Mouse (Mus musculus) kidney, embryonic 14.5 days (tissue): ENCODE measurements around the gene Pax9. TPM values are rescaled to one million over a fixed set of nuclear protein-coding genes. Genes with fewer than 3 reads are reported as not detected.

Source experiments
- ATAC-seq: fragments of 200-750 bp; cut with Nextera tagmentation; 2 replicates; pipeline ENCODE4 v1.8.0; 2017; ENCODE audit warnings: moderate number of reproducible peaks, mild to moderate bottlenecking, moderate TSS enrichment, moderate library complexity; ENCODE audit not compliant: low FRiP score, low TSS enrichment
- H3K27ac ChIP-seq: fragments of 300-500 bp; sonication (generic); 2 replicates; pipeline ENCODE4 v1.5.1; 2014; ENCODE audit warnings: low read depth, mild to moderate bottlenecking, low read length, moderate library complexity, mixed read lengths
- H3K27me3 ChIP-seq: fragments of 300-500 bp; sonication (generic); 2 replicates; pipeline ENCODE4 v1.6.1; 2014; ENCODE audit warnings: mild to moderate bottlenecking, low read length; ENCODE audit not compliant: control insufficient read depth, insufficient read depth
- H3K36me3 ChIP-seq: fragments of 300-500 bp; sonication (generic); 2 replicates; pipeline ENCODE4 v1.6.1; 2014; ENCODE audit warnings: low read length, mixed read lengths; ENCODE audit not compliant: control insufficient read depth, insufficient read depth
- H3K4me1 ChIP-seq: fragments of 300-500 bp; sonication (generic); 2 replicates; pipeline ENCODE4 v1.6.1; 2014; ENCODE audit warnings: low read length, mixed read lengths; ENCODE audit not compliant: control insufficient read depth, insufficient read depth
- H3K4me2 ChIP-seq: fragments of 300-500 bp; sonication (generic); replicated peaks from 2 replicates; pipeline ENCODE4 v1.6.1; 2014; ENCODE audit warnings: low read depth, mild to moderate bottlenecking, low read length
- H3K4me3 ChIP-seq: fragments of 300-500 bp; sonication (generic); 2 replicates; pipeline ENCODE4 v1.5.1; 2014; ENCODE audit warnings: mild to moderate bottlenecking, low read length
- H3K9ac ChIP-seq: fragments of 300-500 bp; sonication (generic); 2 replicates; pipeline ENCODE4 v1.6.1; 2014; ENCODE audit warnings: low read depth, mild to moderate bottlenecking, low read length, moderate library complexity
- H3K9me3 ChIP-seq: fragments of 300-500 bp; sonication (generic); 2 replicates; pipeline ENCODE4 v1.6.1; 2016; ENCODE audit warnings: low read length; ENCODE audit not compliant: control insufficient read depth
- WGBS: fragments of 180-500 bp; shearing (Covaris S2); extraction: QIAGEN DNeasy Blood & Tissue Kit; methylation state at CpG from one replicate; pipeline ENCODE4 v1.1.7; 2014; 5-methylcytosine and 5-hydroxymethylcytosine counted together
- polyA plus RNA-seq: library from polyadenylated mRNA; unstranded; fragments of >200 nt; fragmentation: Nextera tagmentation; extraction: Ambion mirVana; gene quantifications from 2 replicates; pipeline ENCODE4 v1.2.1, GENCODE M21; 2014

Pax9 gene
- polyA plus RNA-seq, 1 experiment from 2014 or later: 0.08 TPM

GRCm38 (mm10) chr12:56701004-56701403, 9.4 kb downstream of the Pax9 start:
- peaks cover 62% of the 10 kb centered on the region for H3K27me3 ChIP-seq

GRCm38 (mm10) chr12:56717971-56718706, 26.6 kb downstream of the Pax9 start:
- H3K9ac ChIP-seq: no peak overlapping the region
- no peaks in the 10 kb centered on the region for H3K4me1 ChIP-seq
- no peak overlapping the region for H3K4me3 ChIP-seq
- peaks cover 5% of the 10 kb centered on the region; the same call in 1 of the 2 replicates for H3K27me3 ChIP-seq
- WGBS: 9% methylated on average over 14 of the region's 14 CpGs
- no peaks in the 10 kb centered on the region for H3K36me3 ChIP-seq
- no peak overlapping the region for H3K27ac ChIP-seq
- no peaks in the 10 kb centered on the region for H3K9me3 ChIP-seq
- ATAC-seq: no peak
- H3K4me2 ChIP-seq: no peak overlapping the region

More at GRCm38 (mm10) chr12:56701004-56701403, 9.4 kb downstream of the Pax9 start:
- peaks cover 12% of the 10 kb centered on the region for H3K4me1 ChIP-seq
- WGBS: 21% methylated on average over 6 of the region's 6 CpGs
- H3K4me2 ChIP-seq: no peak overlapping the region
- no peaks in the 10 kb centered on the region for H3K9me3 ChIP-seq
- H3K27ac ChIP-seq: no peak overlapping the region
- no peak overlapping the region for H3K9ac ChIP-seq
- H3K4me3 ChIP-seq: no peak overlapping the region
- H3K36me3 ChIP-seq: no peaks in the 10 kb centered on the region
- no peak for ATAC-seq

- peaks cover 5% of the 10 kb centered on the region; the same call in 1 of the 2 replicates for H3K27me3 ChIP-seq
- ATAC-seq: no peak
- no peak overlapping the region for H3K9ac ChIP-seq
- no peaks in the 10 kb centered on the region for H3K9me3 ChIP-seq
- no peak overlapping the region for H3K4me2 ChIP-seq
- no peak overlapping the region for H3K4me3 ChIP-seq
- no peak overlapping the region for H3K27ac ChIP-seq
- WGBS: 28% methylated on average over 6 of the region's 6 CpGs
- H3K4me1 ChIP-seq: no peaks in the 10 kb centered on the region
- no peaks in the 10 kb centered on the region for H3K36me3 ChIP-seq
Observed at GRCm38 (mm10) chr12:56718707-56719051, 27.1 kb downstream of the Pax9 start.

GRCm38 (mm10) chr12:56727631-56728030, 36.1 kb downstream of the Pax9 start:
- ATAC-seq: no peak

GRCm38 (mm10) chr12:56737104-56737503, 45.5 kb downstream of the Pax9 start:
- H3K27me3 ChIP-seq: no peaks in the 10 kb centered on the region
- H3K4me2 ChIP-seq: no peak overlapping the region
- no peaks in the 10 kb centered on the region for H3K36me3 ChIP-seq
- 93% methylated on average over 4 of the region's 4 CpGs for whole genome bisulfite sequencing
- ATAC-seq: no peak
- H3K9ac ChIP-seq: no peak overlapping the region
- no peak overlapping the region for H3K27ac ChIP-seq
- H3K4me3 ChIP-seq: no peak overlapping the region
- H3K9me3 ChIP-seq: no peaks in the 10 kb centered on the region
- H3K4me1 ChIP-seq: no peaks in the 10 kb centered on the region

More at GRCm38 (mm10) chr12:56727631-56728030, 36.1 kb downstream of the Pax9 start:
- Histone ChIP-seq H3K9ac (no peak overlapping the region), H3K4me1 (no peaks in the 10 kb centered on the region), H3K36me3 (no peaks in the 10 kb centered on the region), H3K4me2 (no peak overlapping the region), H3K4me3 (no peak overlapping the region), H3K27ac (no peak overlapping the region), H3K27me3 (no peaks in the 10 kb centered on the region), H3K9me3 (no peaks in the 10 kb centered on the region)
- WGBS: 74% methylated on average over 4 of the region's 4 CpGs

Other genes with a start within 250 kb of the Pax9 start
- not detected in 2 replicates for gene Nkx2-1, start 154.9 kb upstream of the Pax9 start, polyA plus RNA-seq
- not detected in 2 replicates for gene Nkx2-9, start 78.5 kb upstream of the Pax9 start, polyA plus RNA-seq